Mouse (Mus musculus) ES-Bruce4 (cell line): ENCODE data around the gene Ddx5.
A peak's percentile ranks its signal among the peaks of the same experiment; 100 is the strongest.

Experiments
- CTCF ChIP-seq: IDR thresholded peaks from one replicate; pipeline ENCODE4 v1.8.1; 2011; ENCODE audit warnings: low read depth, low read length
- EP300 ChIP-seq: IDR thresholded peaks from 2 replicates; pipeline ENCODE4 v1.6.1; 2011; ENCODE audit warnings: low read depth, low read length; ENCODE audit not compliant: insufficient read depth
- POLR2A ChIP-seq: IDR thresholded peaks from one replicate; pipeline ENCODE4 v1.8.1; 2011; ENCODE audit warnings: low read length; ENCODE audit not compliant: insufficient read depth

- TF ChIP-seq EP300, result 0 out of 2 replicates have a peak, but pooled peaks have one; percentile 42
- no peak for TF ChIP-seq POLR2A
- TF ChIP-seq CTCF, result no peak
These were observed 26.7 kb downstream of the Ddx5 start for GRCm38 (mm10) chr11:106762139-106762799.
